Mouse (Mus musculus) hindbrain, embryonic 16.5 days (tissue): ENCODE results near the gene Man1a. TPM values are rescaled to one million over a fixed set of nuclear protein-coding genes. Genes with fewer than 3 reads are reported as not detected.

Experiments
- ATAC-seq: fragments of 200-750 bp; cut with Nextera tagmentation; 2 replicates; pipeline ENCODE4 v1.8.0; 2017; ENCODE audit warnings: moderate TSS enrichment, moderate library complexity
- H3K27ac ChIP-seq: fragments of 300-500 bp; sonication (generic); 2 replicates; pipeline ENCODE4 v1.5.1; 2014; ENCODE audit warnings: low read depth, mild to moderate bottlenecking, control low read depth, low read length, moderate library complexity
- H3K27me3 ChIP-seq: fragments of 300-500 bp; sonication (generic); replicated peaks from 2 replicates; pipeline ENCODE4 v1.6.1; 2014; ENCODE audit warnings: low read length; ENCODE audit not compliant: control insufficient read depth, insufficient read depth
- H3K36me3 ChIP-seq: fragments of 300-500 bp; sonication (generic); 2 replicates; pipeline ENCODE4 v1.6.1; 2014; ENCODE audit warnings: mild to moderate bottlenecking, low read length, moderate library complexity, mixed read lengths; ENCODE audit not compliant: control insufficient read depth, insufficient read depth
- H3K4me1 ChIP-seq: fragments of 300-500 bp; sonication (generic); 2 replicates; pipeline ENCODE4 v1.6.1; 2014; ENCODE audit warnings: low read depth, low read length; ENCODE audit not compliant: control insufficient read depth, insufficient read depth
- H3K4me2 ChIP-seq: fragments of 300-500 bp; sonication (generic); 2 replicates; pipeline ENCODE4 v1.6.1; 2014; ENCODE audit warnings: mild to moderate bottlenecking, low read length, control low read depth, moderate library complexity
- H3K4me3 ChIP-seq: fragments of 300-500 bp; sonication (generic); 2 replicates; pipeline ENCODE4 v1.5.1; 2014; ENCODE audit warnings: mild to moderate bottlenecking, low read length, control low read depth, moderate library complexity
- H3K9ac ChIP-seq: fragments of 300-500 bp; sonication (generic); 2 replicates; pipeline ENCODE4 v1.6.1; 2014; ENCODE audit warnings: low read depth, mild to moderate bottlenecking, control low read depth, low read length, moderate library complexity
- H3K9me3 ChIP-seq: fragments of 300-500 bp; sonication (generic); 2 replicates; pipeline ENCODE4 v1.6.1; 2014; ENCODE audit warnings: mild to moderate bottlenecking, low read length, moderate library complexity; ENCODE audit not compliant: control insufficient read depth
- WGBS: fragments of 180-500 bp; shearing (Covaris S2); extraction: QIAGEN DNeasy Blood & Tissue Kit; methylation state at CpG from one replicate; pipeline ENCODE4 v1.1.7; 2014; 5-methylcytosine and 5-hydroxymethylcytosine counted together
- polyA plus RNA-seq: library from polyadenylated mRNA; unstranded; fragments of >200 nt; fragmentation: Nextera tagmentation; extraction: Ambion mirVana; gene quantifications from 2 replicates; pipeline ENCODE4 v1.2.1, GENCODE M21; 2015

The Man1a gene
- polyA plus RNA-seq, 1 experiment from 2014 or later = 4.1 TPM

DNA sequence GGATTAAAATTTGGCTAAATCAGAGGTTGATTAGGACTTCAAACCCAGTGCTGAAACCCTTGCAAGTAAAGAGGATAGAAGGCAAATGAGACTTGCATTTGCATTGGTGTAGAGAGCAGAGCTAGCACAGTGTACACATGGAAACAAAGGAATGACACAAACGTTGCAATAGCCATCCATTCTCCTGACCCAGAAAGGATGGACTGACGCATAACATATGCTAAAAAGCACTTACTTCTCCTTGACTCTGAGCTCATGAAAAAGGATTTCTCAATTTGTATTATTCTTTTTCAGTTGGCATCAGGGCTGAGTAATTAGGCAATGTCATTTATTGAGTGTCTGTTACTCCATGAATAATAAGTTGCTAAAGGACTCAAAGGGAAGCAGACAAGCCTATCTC is 41.6 kb downstream of the Man1a start:
- WGBS = 56% methylated on average over 2 of the region's 2 CpGs
- Histone ChIP-seq H3K27me3 (no peaks in the 10 kb centered on the region), H3K4me3 (no peak overlapping the region), H3K9ac (no peak overlapping the region), H3K4me2 (no peak overlapping the region), H3K9me3 (no peaks in the 10 kb centered on the region), H3K36me3 (no peaks in the 10 kb centered on the region), H3K4me1 (no peaks in the 10 kb centered on the region), H3K27ac (no peak overlapping the region)
- no peak for ATAC-seq

- Histone ChIP-seq H3K4me2 (no peak overlapping the region), H3K27me3 (no peaks in the 10 kb centered on the region), H3K36me3 (no peaks in the 10 kb centered on the region), H3K9me3 (no peaks in the 10 kb centered on the region), H3K9ac (no peak overlapping the region), H3K4me3 (no peak overlapping the region), H3K27ac (no peak overlapping the region), H3K4me1 (no peaks in the 10 kb centered on the region)
- no peak for ATAC-seq
- WGBS = 94% methylated on average over 9 of the region's 9 CpGs
Measured at GRCm38 (mm10) chr10:54032316-54033092, 43.9 kb downstream of the Man1a start.

DNA sequence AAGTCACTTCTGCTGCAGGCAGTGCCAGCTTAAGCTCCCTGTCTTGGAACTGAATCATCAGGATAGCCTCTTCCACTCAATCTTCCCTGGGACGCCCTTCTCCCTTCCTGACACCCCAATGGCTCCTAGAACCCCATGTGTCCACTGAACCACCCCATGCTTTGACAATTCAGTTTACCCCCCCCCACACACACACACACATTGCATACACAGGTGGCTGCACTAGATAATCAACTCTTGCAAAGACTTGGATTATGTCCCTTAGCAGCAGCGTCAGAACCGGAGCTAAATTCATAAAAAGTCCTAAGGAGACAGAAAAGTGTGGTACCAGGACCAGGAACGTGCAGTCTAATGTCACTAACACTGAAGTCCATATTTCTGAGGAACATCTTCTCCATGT is 47.5 kb downstream of the Man1a start:
- Histone ChIP-seq H3K4me2 (no peak overlapping the region), H3K27me3 (no peaks in the 10 kb centered on the region), H3K36me3 (no peaks in the 10 kb centered on the region), H3K9ac (no peak overlapping the region), H3K9me3 (no peaks in the 10 kb centered on the region), H3K27ac (no peak overlapping the region), H3K4me3 (no peak overlapping the region), H3K4me1 (no peaks in the 10 kb centered on the region)
- 97% methylated on average over 4 of the region's 4 CpGs for WGBS
- ATAC-seq = no peak

GRCm38 (mm10) chr10:54026738-54027427 is 49.5 kb downstream of the Man1a start:
- Histone ChIP-seq H3K27me3 (no peaks in the 10 kb centered on the region), H3K4me1 (no peaks in the 10 kb centered on the region), H3K4me2 (no peak overlapping the region), H3K4me3 (no peak overlapping the region), H3K27ac (no peak overlapping the region), H3K9me3 (no peaks in the 10 kb centered on the region), H3K36me3 (no peaks in the 10 kb centered on the region), H3K9ac (no peak overlapping the region)
- WGBS = 88% methylated on average over 5 of the region's 5 CpGs
- no peak for ATAC-seq

DNA sequence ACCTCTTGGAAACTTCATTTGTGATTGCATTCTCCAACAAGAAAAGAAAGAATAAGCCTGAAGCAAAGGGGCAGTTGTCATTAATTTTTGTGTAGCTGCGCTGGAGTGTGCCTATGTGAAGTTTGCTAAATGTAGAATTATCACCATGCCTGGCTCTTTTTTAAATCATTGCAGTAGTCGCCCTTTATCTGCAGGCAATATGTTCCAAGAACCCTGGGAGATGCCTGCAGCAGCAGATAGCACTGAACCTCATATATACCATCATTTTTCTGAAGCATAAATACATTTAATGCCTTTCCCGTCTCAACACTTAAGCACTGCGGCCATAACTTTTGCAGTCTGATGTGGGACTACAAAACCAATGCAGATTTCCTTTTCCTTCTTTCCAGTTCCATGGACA is 50.3 kb downstream of the Man1a start:
- Histone ChIP-seq H3K27ac (no peak overlapping the region), H3K4me2 (no peak overlapping the region), H3K9me3 (no peaks in the 10 kb centered on the region), H3K4me3 (no peak overlapping the region), H3K4me1 (no peaks in the 10 kb centered on the region), H3K36me3 (no peaks in the 10 kb centered on the region), H3K27me3 (no peaks in the 10 kb centered on the region), H3K9ac (no peak overlapping the region)
- WGBS = 87% methylated on average over 4 of the region's 4 CpGs
- ATAC-seq = no peak

- H3K9me3 ChIP-seq = no peaks in the 10 kb centered on the region
- H3K27me3 ChIP-seq = no peaks in the 10 kb centered on the region
- no peak overlapping the region for H3K9ac ChIP-seq
- ATAC-seq = no peak
- no peaks in the 10 kb centered on the region for H3K36me3 ChIP-seq
- no peak overlapping the region for H3K27ac ChIP-seq
- H3K4me2 ChIP-seq = no peak overlapping the region
- H3K4me3 ChIP-seq = no peak overlapping the region
- H3K4me1 ChIP-seq = no peaks in the 10 kb centered on the region
- WGBS = 81% methylated on average over 5 of the region's 5 CpGs
Measured at GRCm38 (mm10) chr10:54017904-54018454, 58.4 kb downstream of the Man1a start.

DNA sequence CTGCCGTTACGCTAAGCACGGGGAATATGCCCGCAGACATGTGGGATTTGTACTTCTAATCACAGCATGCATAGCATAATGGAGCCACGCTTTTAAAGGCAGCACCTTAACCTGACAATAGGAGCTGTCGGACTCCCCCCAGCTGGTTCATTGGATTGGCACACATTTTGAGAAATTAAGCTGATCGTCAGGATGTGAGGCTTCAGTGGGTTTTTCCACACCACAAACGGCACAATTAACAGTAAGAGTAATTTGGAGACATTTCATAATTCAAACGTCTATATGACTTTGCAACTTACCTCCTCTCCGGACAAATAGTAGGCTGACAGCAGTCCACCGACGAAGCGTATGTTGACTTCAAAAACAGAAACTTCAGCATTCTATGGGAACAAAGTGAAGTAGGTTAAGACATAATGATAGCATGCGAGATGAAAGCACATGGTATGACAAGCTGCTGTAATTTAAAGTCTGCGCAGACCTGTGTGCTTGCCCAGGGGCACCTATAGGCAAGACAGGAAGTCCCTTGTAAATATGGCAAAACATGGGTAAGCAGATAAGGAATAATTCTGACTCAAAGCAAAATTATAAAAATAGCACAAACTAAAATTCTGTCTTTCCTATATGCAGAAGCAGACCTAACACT is 62.2 kb downstream of the Man1a start:
- H3K9me3 ChIP-seq = no peaks in the 10 kb centered on the region
- H3K4me3 ChIP-seq = no peak overlapping the region
- no peaks in the 10 kb centered on the region for H3K36me3 ChIP-seq
- H3K27ac ChIP-seq = no peak overlapping the region
- WGBS = 75% methylated on average over 15 of the region's 15 CpGs
- no peak for ATAC-seq
- no peak overlapping the region for H3K4me2 ChIP-seq
- H3K4me1 ChIP-seq = no peaks in the 10 kb centered on the region
- no peak overlapping the region for H3K9ac ChIP-seq
- H3K27me3 ChIP-seq = no peaks in the 10 kb centered on the region

DNA sequence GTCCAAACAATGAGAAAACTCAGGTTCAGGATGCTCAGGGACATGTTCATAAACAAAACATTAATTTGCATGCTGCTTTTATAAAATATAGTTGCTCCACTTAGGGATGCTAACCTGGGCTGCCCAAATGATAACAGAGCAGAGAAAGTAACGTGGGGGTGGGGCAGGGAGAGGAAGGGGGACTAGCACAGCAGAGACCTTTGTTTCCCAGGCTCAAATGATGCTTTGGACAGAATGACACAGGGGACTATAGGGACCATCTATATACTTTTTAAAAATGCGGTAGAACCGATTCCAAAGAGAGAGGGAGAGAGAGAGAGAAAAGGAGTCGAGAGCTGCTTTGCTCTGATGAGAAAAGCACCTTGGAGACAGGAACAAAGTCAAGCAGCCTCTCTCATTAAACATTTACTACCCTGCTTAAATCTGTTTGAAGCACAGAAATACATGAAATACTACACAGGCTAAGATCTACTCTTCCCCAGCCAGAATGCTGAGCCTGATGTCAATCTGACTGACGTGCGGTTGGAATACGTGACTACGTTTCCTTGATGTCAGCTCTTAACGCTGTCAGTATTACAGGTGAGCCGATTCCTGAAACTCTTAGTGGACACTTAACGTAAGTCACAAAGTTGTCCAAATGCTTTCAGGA is 63.1 kb downstream of the Man1a start:
- Histone ChIP-seq H3K4me3 (no peak overlapping the region), H3K9ac (no peak overlapping the region), H3K36me3 (no peaks in the 10 kb centered on the region), H3K27me3 (no peaks in the 10 kb centered on the region), H3K4me1 (no peaks in the 10 kb centered on the region), H3K4me2 (no peak overlapping the region), H3K27ac (no peak overlapping the region), H3K9me3 (no peaks in the 10 kb centered on the region)
- ATAC-seq = no peak
- 74% methylated on average over 11 of the region's 11 CpGs for WGBS

GRCm38 (mm10) chr10:54009154-54009553 is 67.3 kb downstream of the Man1a start:
- Histone ChIP-seq H3K9me3 (no peaks in the 10 kb centered on the region), H3K27ac (no peak overlapping the region), H3K27me3 (no peaks in the 10 kb centered on the region), H3K36me3 (no peaks in the 10 kb centered on the region), H3K4me2 (no peak overlapping the region), H3K9ac (no peak overlapping the region), H3K4me1 (no peaks in the 10 kb centered on the region), H3K4me3 (no peak overlapping the region)
- ATAC-seq = no peak
- WGBS = 93% methylated on average over 6 of the region's 6 CpGs
